Mouse (Mus musculus): ENCODE results near the gene Pogz. TPM values are rescaled to one million over a fixed set of nuclear protein-coding genes. Genes with fewer than 3 reads are reported as not detected.
A peak's percentile ranks its signal among the peaks of the same experiment; 100 is the strongest.

Pogz gene
- polyA plus RNA-seq, 1 experiment: 38.1 TPM

DNA sequence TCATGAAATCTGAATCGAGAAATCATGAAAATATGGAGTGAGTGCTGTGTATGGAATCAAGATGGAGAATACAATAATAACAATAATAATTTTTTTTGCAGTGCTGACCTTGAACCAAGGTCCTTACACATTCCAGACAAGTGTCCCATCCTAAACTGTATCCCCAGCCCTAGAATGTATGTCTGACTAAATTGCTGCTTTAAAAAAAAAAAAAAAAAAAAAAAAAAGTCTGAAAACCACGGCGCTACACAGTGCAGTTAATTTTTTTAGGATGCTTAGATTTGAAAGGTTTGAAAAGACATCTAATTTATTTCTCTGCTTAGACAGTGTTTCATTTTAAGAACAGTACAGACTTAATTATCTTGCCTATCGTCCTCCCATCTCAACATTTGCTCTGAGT lies 15.3 kb upstream of the Pogz start:
- H3K4me3 ChIP-seq (ENCODE audit: insufficient read depth, low read length): no peak overlapping the region; the same call in 1 of the 2 replicates
- no peak overlapping the region for H3K27ac ChIP-seq (ENCODE audit: insufficient read depth, low read length)
- no peaks in the 10 kb centered on the region; the same call in 1 of the 2 replicates for H3K4me1 ChIP-seq (ENCODE audit: control insufficient read depth, insufficient read depth, low read length)
- no peak for TF ChIP-seq POLR2A (IDR thresholded peaks at IDR 0.05; ENCODE audit: extremely low read depth, insufficient read depth, low read length)
- no peak for TF ChIP-seq CTCF (IDR thresholded peaks at IDR 0.05; ENCODE audit: extremely low read depth, insufficient read depth, low read length)

DNA sequence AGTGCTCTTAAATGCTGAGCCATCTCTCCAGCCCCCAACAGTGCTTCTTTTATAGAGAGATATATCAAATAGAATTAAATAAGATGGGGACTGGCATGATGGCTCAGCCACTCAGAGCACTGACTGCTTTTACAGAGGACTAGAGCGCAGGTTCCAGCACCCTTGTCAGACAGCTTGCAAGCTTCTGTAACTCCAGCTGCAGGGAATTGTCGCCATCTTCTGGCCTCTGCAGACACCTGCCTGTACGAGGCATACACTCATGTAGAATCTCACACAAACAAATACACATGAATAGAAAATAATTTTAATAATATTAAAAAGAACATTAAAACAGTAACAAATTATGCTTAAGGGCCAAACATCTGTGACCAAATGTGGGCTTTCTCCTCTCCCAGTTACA lies 13.3 kb upstream of the Pogz start:
- no peak overlapping the region for H3K4me3 ChIP-seq (ENCODE audit: insufficient read depth, low read length)
- no peak for TF ChIP-seq POLR2A (IDR thresholded peaks at IDR 0.05; ENCODE audit: extremely low read depth, insufficient read depth, low read length)
- no peak overlapping the region for H3K27ac ChIP-seq (ENCODE audit: insufficient read depth, low read length)
- no peaks in the 10 kb centered on the region; the same call in 1 of the 2 replicates for H3K4me1 ChIP-seq (ENCODE audit: control insufficient read depth, insufficient read depth, low read length)

DNA sequence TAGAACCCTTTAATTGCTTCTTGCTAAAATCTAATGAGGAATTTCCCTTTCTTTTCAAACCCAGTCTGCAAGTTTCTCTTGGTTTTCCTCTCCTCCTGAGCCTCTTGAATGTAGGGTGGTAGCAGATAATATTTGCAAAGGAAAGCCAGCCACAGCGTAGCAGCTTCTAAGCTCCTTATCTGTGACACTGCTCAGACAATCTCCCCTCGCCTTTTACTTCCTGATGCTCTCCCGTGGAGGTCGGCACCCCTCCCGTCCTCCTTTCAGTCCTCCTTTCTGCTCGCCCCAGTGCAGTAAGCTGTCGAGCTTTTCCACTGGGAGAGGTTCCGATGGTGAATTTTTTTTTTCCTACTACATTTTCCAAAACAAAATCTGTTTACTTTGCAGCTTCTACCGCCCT lies 5.3 kb upstream of the Pogz start:
- TF ChIP-seq CTCF (IDR thresholded peaks at IDR 0.05; ENCODE audit: extremely low read depth, insufficient read depth, low read length): no peak
- no peak for TF ChIP-seq POLR2A (IDR thresholded peaks at IDR 0.05; ENCODE audit: extremely low read depth, insufficient read depth, low read length)
- Histone ChIP-seq H3K4me3 (ENCODE audit: insufficient read depth, low read length) (no peak overlapping the region), H3K4me1 (ENCODE audit: control insufficient read depth, insufficient read depth, low read length) (no peaks in the 10 kb centered on the region), H3K27ac (ENCODE audit: insufficient read depth, low read length) (no peak overlapping the region)

DNA sequence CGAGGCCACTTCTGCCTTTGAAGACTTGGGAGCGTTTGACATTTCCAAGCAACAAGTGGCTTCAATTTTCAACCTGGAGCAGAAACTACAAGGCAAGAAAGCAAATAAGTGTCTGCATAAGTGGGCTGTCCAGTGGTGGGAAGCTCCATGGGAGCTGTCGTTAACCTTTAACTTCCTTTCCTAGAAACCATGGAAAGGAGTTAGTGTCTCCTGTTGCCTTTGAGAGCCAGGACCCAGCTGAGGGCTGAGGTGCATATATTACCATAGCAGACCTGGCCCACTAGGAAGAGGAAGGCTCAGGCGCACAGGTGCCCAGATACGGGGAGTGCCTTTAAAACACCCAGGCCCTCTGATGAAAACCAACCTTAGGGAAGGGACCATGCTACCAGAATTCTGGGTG lies 4.7 kb upstream of the Pogz start:
- no peaks in the 10 kb centered on the region for H3K4me1 ChIP-seq (ENCODE audit: control insufficient read depth, insufficient read depth, low read length)
- no peak overlapping the region for H3K4me3 ChIP-seq (ENCODE audit: insufficient read depth, low read length)
- TF ChIP-seq CTCF (IDR thresholded peaks at IDR 0.05; ENCODE audit: extremely low read depth, insufficient read depth, low read length) (no peak), POLR2A (IDR thresholded peaks at IDR 0.05; ENCODE audit: extremely low read depth, insufficient read depth, low read length) (no peak)
- no peak overlapping the region for H3K27ac ChIP-seq (ENCODE audit: insufficient read depth, low read length)

DNA sequence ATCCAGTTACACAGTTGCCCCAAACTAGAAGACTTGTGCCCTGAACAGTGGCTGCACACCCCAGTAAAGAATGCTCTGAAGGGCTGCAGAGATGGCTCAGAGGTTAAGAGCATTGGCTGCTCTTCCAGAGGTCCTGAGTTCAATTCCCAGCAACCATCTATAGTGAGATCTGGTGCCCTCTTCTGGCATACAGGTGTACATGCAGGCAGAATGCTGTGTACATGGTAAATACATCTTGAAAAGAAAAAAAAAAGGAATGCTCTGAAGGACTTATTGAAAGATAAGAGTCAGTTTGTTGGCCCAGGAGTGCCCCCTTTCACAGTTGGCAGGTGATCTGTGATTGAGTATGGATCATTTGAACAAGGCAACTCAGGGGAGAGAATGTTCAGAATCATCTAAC lies 4.0 kb upstream of the Pogz start:
- H3K4me3 ChIP-seq (ENCODE audit: insufficient read depth, low read length): no peak overlapping the region
- TF ChIP-seq CTCF (IDR thresholded peaks at IDR 0.05; ENCODE audit: extremely low read depth, insufficient read depth, low read length): no peak
- TF ChIP-seq POLR2A (IDR thresholded peaks at IDR 0.05; ENCODE audit: extremely low read depth, insufficient read depth, low read length): no peak
- H3K27ac ChIP-seq (ENCODE audit: insufficient read depth, low read length): no peak overlapping the region
- H3K4me1 ChIP-seq (ENCODE audit: control insufficient read depth, insufficient read depth, low read length): no peaks in the 10 kb centered on the region

DNA sequence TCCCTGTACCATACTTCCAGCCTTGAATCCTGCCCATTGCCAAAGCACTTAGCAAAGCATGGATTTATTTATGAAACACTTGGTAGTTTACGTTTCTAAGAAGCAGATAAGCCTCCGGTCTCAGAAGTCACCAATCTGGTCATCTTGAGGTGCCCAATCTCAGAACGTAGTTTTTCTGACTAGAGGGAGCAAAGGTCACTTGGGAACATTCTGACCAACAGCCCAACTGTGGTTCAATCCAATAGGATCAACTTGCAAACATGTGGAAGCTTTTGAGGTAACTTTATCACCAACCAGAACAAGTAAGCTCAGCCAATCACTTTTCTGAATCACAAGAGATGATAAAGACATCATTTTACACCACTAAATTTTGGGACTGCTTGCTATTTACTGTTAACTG lies 2.0 kb upstream of the Pogz start:
- peaks cover 5% of the 10 kb centered on the region; the same call in 1 of the 2 replicates for H3K4me1 ChIP-seq (ENCODE audit: control insufficient read depth, insufficient read depth, low read length)
- no peak for TF ChIP-seq CTCF (IDR thresholded peaks at IDR 0.05; ENCODE audit: extremely low read depth, insufficient read depth, low read length)
- TF ChIP-seq POLR2A (IDR thresholded peaks at IDR 0.05; ENCODE audit: extremely low read depth, insufficient read depth, low read length): no peak
- no peak overlapping the region for H3K4me3 ChIP-seq (ENCODE audit: insufficient read depth, low read length)
- no peak overlapping the region for H3K27ac ChIP-seq (ENCODE audit: insufficient read depth, low read length)

DNA sequence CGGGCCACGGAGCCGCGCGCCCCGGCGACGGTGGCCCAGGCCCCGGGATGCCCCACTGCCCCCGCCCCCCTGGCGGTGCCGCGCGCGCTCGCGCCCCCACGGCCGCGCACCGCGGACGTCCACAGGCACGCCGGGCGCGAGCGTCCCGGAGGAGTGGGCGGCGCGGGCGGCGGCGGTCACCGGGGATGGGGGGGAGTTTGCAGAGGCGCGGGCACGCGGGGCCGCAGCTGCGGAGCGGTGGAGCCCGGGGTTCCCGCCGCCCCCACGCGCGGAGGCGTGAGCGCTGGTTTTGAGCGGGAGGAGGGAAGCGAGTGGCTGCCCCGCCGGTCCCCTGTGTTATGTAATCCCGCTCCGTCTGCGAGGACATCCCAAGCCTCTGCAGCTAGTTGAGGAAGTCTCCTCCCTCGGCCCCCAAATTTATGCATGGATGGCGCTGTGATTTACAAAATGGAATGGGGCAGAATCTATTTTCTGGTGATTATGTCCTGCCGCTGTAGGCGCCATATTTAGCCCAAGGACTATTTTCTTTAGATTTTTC lies 661 bp downstream of the Pogz start:
- peak overlapping the region; percentile 89 for H3K27ac ChIP-seq (ENCODE audit: insufficient read depth, low read length)
- peak overlapping the region; percentile 62 for H3K4me3 ChIP-seq (ENCODE audit: insufficient read depth, low read length)
- peaks cover 5% of the 10 kb centered on the region; the same call in 1 of the 2 replicates for H3K4me1 ChIP-seq (ENCODE audit: control insufficient read depth, insufficient read depth, low read length)
- peak; percentile 40; the same call in 1 of the 2 replicates for TF ChIP-seq POLR2A (IDR thresholded peaks at IDR 0.05; ENCODE audit: extremely low read depth, insufficient read depth, low read length)
- no peak for TF ChIP-seq CTCF (IDR thresholded peaks at IDR 0.05; ENCODE audit: extremely low read depth, insufficient read depth, low read length)

DNA sequence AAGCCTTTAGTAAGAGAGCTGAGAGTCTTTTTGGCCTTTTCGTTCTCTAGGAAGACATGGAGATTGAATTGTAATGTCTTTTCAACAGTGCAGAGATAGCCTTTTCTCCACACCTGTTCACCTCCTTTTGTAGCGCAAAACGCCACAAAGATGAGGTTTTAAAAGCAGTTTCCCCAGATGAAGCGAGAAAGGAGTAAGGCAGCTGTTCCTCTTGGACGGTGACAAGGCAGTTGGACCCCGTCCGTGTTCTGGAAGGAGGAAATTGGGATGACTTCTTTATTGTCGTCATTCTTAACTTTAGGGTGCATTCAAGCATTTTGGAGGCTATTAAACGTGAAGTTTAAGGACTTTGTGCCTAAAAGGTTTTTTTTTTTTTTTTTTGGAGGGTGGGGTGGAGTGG lies 1.3 kb downstream of the Pogz start:
- peaks cover 5% of the 10 kb centered on the region; the same call in 1 of the 2 replicates for H3K4me1 ChIP-seq (ENCODE audit: control insufficient read depth, insufficient read depth, low read length)
- peak overlapping the region; percentile 62 for H3K4me3 ChIP-seq (ENCODE audit: insufficient read depth, low read length)
- peak overlapping the region; percentile 89 for H3K27ac ChIP-seq (ENCODE audit: insufficient read depth, low read length)
- TF ChIP-seq POLR2A (IDR thresholded peaks at IDR 0.05; ENCODE audit: extremely low read depth, insufficient read depth, low read length): no peak
- no peak for TF ChIP-seq CTCF (IDR thresholded peaks at IDR 0.05; ENCODE audit: extremely low read depth, insufficient read depth, low read length)

DNA sequence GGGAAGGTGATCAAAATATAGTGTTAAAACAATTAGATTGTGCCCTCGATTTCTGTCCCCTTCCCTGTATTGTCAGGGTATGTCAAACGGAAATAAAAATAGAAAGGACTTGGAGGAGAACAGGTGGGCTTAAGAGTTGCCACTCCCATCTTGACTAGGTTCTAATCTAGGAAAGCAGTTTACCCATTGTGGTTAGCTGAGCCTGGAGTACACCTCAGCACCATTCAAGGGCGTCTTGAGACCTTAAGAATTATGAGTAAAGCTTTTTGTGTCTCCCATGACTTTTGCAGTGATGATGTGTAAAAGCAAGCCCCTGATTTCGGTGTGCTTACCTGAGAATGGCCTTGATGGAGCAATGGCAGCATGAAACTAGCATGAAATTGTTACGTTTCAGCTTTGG lies 1.7 kb downstream of the Pogz start:
- peak overlapping the region; percentile 62 for H3K4me3 ChIP-seq (ENCODE audit: insufficient read depth, low read length)
- peaks cover 5% of the 10 kb centered on the region; the same call in 1 of the 2 replicates for H3K4me1 ChIP-seq (ENCODE audit: control insufficient read depth, insufficient read depth, low read length)
- H3K27ac ChIP-seq (ENCODE audit: insufficient read depth, low read length): peak overlapping the region; percentile 89; the same call in 1 of the 2 replicates
- TF ChIP-seq CTCF (IDR thresholded peaks at IDR 0.05; ENCODE audit: extremely low read depth, insufficient read depth, low read length) (no peak), POLR2A (IDR thresholded peaks at IDR 0.05; ENCODE audit: extremely low read depth, insufficient read depth, low read length) (no peak)

DNA sequence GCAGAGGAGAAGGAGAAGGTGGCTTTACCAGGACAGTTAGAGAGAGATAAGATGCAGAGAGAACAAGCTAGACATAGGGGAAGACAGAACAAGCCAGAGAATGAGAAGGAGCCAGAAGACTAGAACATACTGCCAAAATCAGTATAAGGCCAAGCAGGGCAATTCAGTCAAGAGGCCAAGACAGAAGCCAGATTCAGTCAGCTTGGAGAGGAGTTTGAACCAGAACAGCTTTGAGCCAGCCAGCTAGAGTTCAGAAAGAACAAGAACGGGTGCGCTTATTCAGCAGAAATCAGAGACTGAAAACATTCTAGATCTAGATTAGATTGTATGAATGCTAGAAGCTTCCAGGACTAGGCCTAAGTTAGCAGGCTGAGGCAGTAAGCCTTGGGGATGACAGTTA lies 10.0 kb downstream of the Pogz start:
- no peak overlapping the region for H3K4me3 ChIP-seq (ENCODE audit: insufficient read depth, low read length)
- H3K27ac ChIP-seq (ENCODE audit: insufficient read depth, low read length): no peak overlapping the region
- TF ChIP-seq POLR2A (IDR thresholded peaks at IDR 0.05; ENCODE audit: extremely low read depth, insufficient read depth, low read length) (no peak), CTCF (IDR thresholded peaks at IDR 0.05; ENCODE audit: extremely low read depth, insufficient read depth, low read length) (no peak)
- peaks cover 2% of the 10 kb centered on the region; the same call in 1 of the 2 replicates for H3K4me1 ChIP-seq (ENCODE audit: control insufficient read depth, insufficient read depth, low read length)

All from cortical plate, adult 2 months (tissue).